Mouse (Mus musculus) kidney, adult 2 months (tissue): ENCODE results near the gene Arid1b. TPM values are rescaled to one million over a fixed set of nuclear protein-coding genes. Genes with fewer than 3 reads are reported as not detected.
A peak's percentile ranks its signal among the peaks of the same experiment; 100 is the strongest.

Experiments
- DNase-seq: peaks from one replicate; pipeline ENCODE4 v3.0.0; 2021
- H3K27ac ChIP-seq: fragments of 200-500 bp; 2 replicates; pipeline ENCODE4 v1.5.1; 2012; ENCODE audit warnings: low read depth, low read length, control low read depth, inconsistent platforms; ENCODE audit not compliant: insufficient read depth
- H3K27me3 ChIP-seq: fragments of 200-500 bp; replicated peaks from 2 replicates; pipeline ENCODE4 v1.6.1; 2012; ENCODE audit warnings: mild to moderate bottlenecking, moderate library complexity, low read length, inconsistent platforms; ENCODE audit not compliant: control insufficient read depth, insufficient read depth
- H3K36me3 ChIP-seq: fragments of 200-500 bp; 2 replicates; pipeline ENCODE4 v1.6.1; 2012; ENCODE audit warnings: mild to moderate bottlenecking, moderate library complexity, low read length, inconsistent platforms; ENCODE audit not compliant: control insufficient read depth, insufficient read depth
- H3K4me1 ChIP-seq: fragments of 200-500 bp; 2 replicates; pipeline ENCODE4 v1.6.1; 2011; ENCODE audit warnings: low read length; ENCODE audit not compliant: control insufficient read depth, insufficient read depth
- H3K4me3 ChIP-seq: fragments of 200-500 bp; 2 replicates; pipeline ENCODE4 v1.5.1; 2011; ENCODE audit warnings: mild to moderate bottlenecking, low read depth, low read length, control low read depth; ENCODE audit not compliant: insufficient read depth
- CTCF ChIP-seq: fragments of 200-500 bp; conservative IDR thresholded peaks from 2 replicates; pipeline ENCODE4 v1.5.1; 2011; ENCODE audit warnings: low read depth, mild to moderate bottlenecking, control low read depth, low read length, moderate library complexity, mixed read lengths; ENCODE audit not compliant: insufficient read depth, insufficient read length
- POLR2A ChIP-seq: fragments of 200-500 bp; IDR thresholded peaks from one replicate; pipeline ENCODE4 v1.6.1; 2011; ENCODE audit warnings: low read depth, low read length, control low read depth
- WGBS: fragments of 180-500 bp; shearing (Covaris S2); methylation state at CpG from one replicate; pipeline ENCODE4 v1.1.7; 2018; 5-methylcytosine and 5-hydroxymethylcytosine counted together
- polyA plus RNA-seq: library from polyadenylated mRNA; depleted of rRNA; stranded (reverse); fragments of >200 nt; gene quantifications from 2 replicates; pipeline ENCODE4 v1.2.3, GENCODE M21; 2012

Gene Arid1b
- polyA plus RNA-seq, 1 experiment: 20.6 TPM

GRCm38 (mm10) chr17:5101887-5102286 is 107.8 kb downstream of the Arid1b start:
- WGBS: 65% methylated on average over 2 of the region's 2 CpGs
- TF ChIP-seq POLR2A (no peak), CTCF (no peak)
- no peak overlapping the region for H3K4me3 ChIP-seq
- peaks cover 26% of the 10 kb centered on the region for H3K4me1 ChIP-seq
- no peak overlapping the region for H3K27ac ChIP-seq
- H3K27me3 ChIP-seq: no peaks in the 10 kb centered on the region
- no peaks in the 10 kb centered on the region for H3K36me3 ChIP-seq
- DNase-seq: no peak

- TF ChIP-seq POLR2A: no peak
- Histone ChIP-seq H3K4me3 (no peak overlapping the region), H3K4me1 (peaks cover 32% of the 10 kb centered on the region), H3K36me3 (no peaks in the 10 kb centered on the region), H3K27ac (no peak overlapping the region), H3K27me3 (no peaks in the 10 kb centered on the region)
- 74% methylated on average over 6 of the region's 6 CpGs for WGBS
- DNase-seq: no peak
These were observed 111.6 kb downstream of the Arid1b start for GRCm38 (mm10) chr17:5105746-5106145.

- Histone ChIP-seq H3K36me3 (no peaks in the 10 kb centered on the region), H3K4me3 (no peak overlapping the region), H3K27me3 (no peaks in the 10 kb centered on the region), H3K4me1 (peaks cover 32% of the 10 kb centered on the region), H3K27ac (peak overlapping the region; percentile 13; the same call in 1 of the 2 replicates)
- 56% methylated on average over 11 of the region's 11 CpGs for WGBS
- TF ChIP-seq POLR2A (no peak), CTCF (no peak)
- DNase-seq: peak; percentile 61
These were observed 112.4 kb downstream of the Arid1b start for GRCm38 (mm10) chr17:5106263-5107195.

GRCm38 (mm10) chr17:5107501-5107900 is 113.4 kb downstream of the Arid1b start:
- H3K4me3 ChIP-seq: no peak overlapping the region
- DNase-seq: no peak
- no peaks in the 10 kb centered on the region for H3K36me3 ChIP-seq
- H3K27me3 ChIP-seq: no peaks in the 10 kb centered on the region
- 84% methylated on average over 4 of the region's 4 CpGs for WGBS
- no peak overlapping the region for H3K27ac ChIP-seq
- TF ChIP-seq POLR2A (no peak), CTCF (no peak)
- peaks cover 32% of the 10 kb centered on the region for H3K4me1 ChIP-seq

GRCm38 (mm10) chr17:5108022-5108421 is 113.9 kb downstream of the Arid1b start:
- Histone ChIP-seq H3K27me3 (no peaks in the 10 kb centered on the region), H3K4me1 (peaks cover 32% of the 10 kb centered on the region), H3K27ac (no peak overlapping the region), H3K4me3 (no peak overlapping the region), H3K36me3 (no peaks in the 10 kb centered on the region)
- no peak for TF ChIP-seq CTCF
- TF ChIP-seq POLR2A: no peak
- WGBS: 60% methylated on average over 1 of the region's 1 CpGs
- no peak for DNase-seq

- H3K27ac ChIP-seq: no peak overlapping the region
These were observed 114.5 kb downstream of the Arid1b start for GRCm38 (mm10) chr17:5108546-5109142.

GRCm38 (mm10) chr17:5109343-5109742 is 115.2 kb downstream of the Arid1b start:
- Histone ChIP-seq H3K27me3 (no peaks in the 10 kb centered on the region), H3K4me3 (no peak overlapping the region), H3K27ac (no peak overlapping the region), H3K36me3 (no peaks in the 10 kb centered on the region), H3K4me1 (peaks cover 30% of the 10 kb centered on the region)
- no peak for DNase-seq
- WGBS: 75% methylated on average over 8 of the region's 8 CpGs
- TF ChIP-seq POLR2A (no peak), CTCF (no peak)

More at GRCm38 (mm10) chr17:5108546-5109142, 114.5 kb downstream of the Arid1b start:
- Histone ChIP-seq H3K4me3 (no peak overlapping the region), H3K36me3 (no peaks in the 10 kb centered on the region), H3K27me3 (no peaks in the 10 kb centered on the region), H3K4me1 (peaks cover 32% of the 10 kb centered on the region)
- no peak for DNase-seq
- no peak for TF ChIP-seq POLR2A
- TF ChIP-seq CTCF: no peak
- 59% methylated on average over 2 of the region's 2 CpGs for WGBS
